Mouse (Mus musculus) bone marrow, adult 2 months (tissue): ENCODE data around the gene Olfr114.

Experiments used
- CTCF ChIP-seq: fragments of 200-500 bp; IDR thresholded peaks from 2 replicates; pipeline ENCODE4 v1.5.1; 2011; ENCODE audit warnings: low read length, control low read depth; ENCODE audit not compliant: control insufficient read depth, insufficient read depth
- POLR2A ChIP-seq: fragments of 200-500 bp; IDR thresholded peaks from 2 replicates; pipeline ENCODE4 v1.6.1; 2011; ENCODE audit warnings: low read depth, mild to moderate bottlenecking, control low read depth, low read length, borderline replicate concordance; ENCODE audit not compliant: control insufficient read depth

GRCm38 (mm10) chr17:37627009-37627408 is 34.5 kb upstream of the Olfr114 start, which contains the start of the genes Olfr115 and Olfr116:
- TF ChIP-seq CTCF (no peak), POLR2A (no peak)
